Mouse (Mus musculus) ES-E14 (cell line): ENCODE results near the gene Tbcb.
"Not testable (repeated sequence)": the region's sequence is repeated elsewhere in the genome, so short reads cannot be mapped to it uniquely, and the experiment has no call there.

Experiments used
- CHD2 ChIP-seq: IDR thresholded peaks from 2 replicates; pipeline ENCODE4 v1.6.1; 2014; ENCODE audit warnings: mild to moderate bottlenecking, low read depth, low read length, inconsistent platforms
- HCFC1 ChIP-seq: IDR thresholded peaks from 2 replicates; pipeline ENCODE4 v1.6.1; 2012; ENCODE audit warnings: low read length, inconsistent platforms, borderline replicate concordance; ENCODE audit not compliant: insufficient read depth
- MAFK ChIP-seq: IDR thresholded peaks from 2 replicates; pipeline ENCODE4 v1.6.1; 2014; ENCODE audit warnings: mild to moderate bottlenecking, low read depth, low read length, inconsistent platforms; ENCODE audit not compliant: insufficient read depth
- ZC3H11A ChIP-seq: IDR thresholded peaks from 2 replicates; pipeline ENCODE4 v1.6.1; 2012; ENCODE audit warnings: low read depth, mild to moderate bottlenecking, inconsistent platforms, low read length, borderline replicate concordance
- ZNF384 ChIP-seq: IDR thresholded peaks from 2 replicates; pipeline ENCODE4 v1.6.1; 2012; ENCODE audit warnings: low read depth, low read length, inconsistent platforms

GRCm38 (mm10) chr7:30206364-30206763 is 25.7 kb downstream of the Tbcb start:
- TF ChIP-seq ZC3H11A, MAFK, CHD2, ZNF384, HCFC1: not testable (repeated sequence)
